Mouse (Mus musculus): ENCODE results near the gene Pacsin1.

DNA sequence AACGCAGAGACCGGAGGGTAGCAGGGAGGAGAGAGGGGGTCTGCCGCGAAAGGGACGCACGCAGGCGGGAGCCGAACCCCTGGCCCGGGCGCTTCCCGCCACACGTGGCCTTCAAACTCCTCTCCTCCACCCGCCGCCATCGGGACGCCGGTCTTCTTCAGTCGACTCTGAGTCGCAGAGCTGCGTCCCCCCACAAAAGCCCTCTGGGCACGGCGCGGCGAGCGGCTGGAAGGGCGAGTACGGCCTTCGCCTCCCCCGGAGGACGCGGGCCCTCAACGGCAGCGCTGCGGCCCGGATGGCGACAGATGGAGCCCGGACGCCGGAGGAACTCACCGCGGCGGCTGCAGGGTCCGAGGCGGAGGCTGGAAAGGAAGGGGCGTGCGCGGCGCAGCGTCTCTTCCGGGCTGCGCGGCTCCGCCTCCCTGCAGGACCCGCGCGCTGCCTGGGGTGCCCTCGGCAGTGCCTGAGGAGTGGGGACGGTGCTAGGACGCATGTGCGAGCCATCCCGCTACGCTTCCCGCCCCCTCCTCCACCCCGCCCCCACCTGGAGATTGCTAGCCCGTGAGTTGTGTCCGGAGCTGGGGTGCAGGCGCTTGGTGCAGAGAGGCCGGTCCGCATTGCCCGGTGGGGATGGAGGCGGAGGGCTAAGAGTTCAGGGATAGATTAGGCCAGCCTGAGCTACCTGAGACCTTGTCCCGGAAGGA is 20.3 kb upstream of the Pacsin1 start, which contains the start of gene RPS10-NUDT3:
- 0 out of 2 replicates have a peak, but pooled peaks have one; percentile 15 for TF ChIP-seq EP300 (IDR thresholded peaks at IDR 0.05; ENCODE audit: insufficient read depth, low read depth, low read length)
- no peak for TF ChIP-seq CTCF (IDR thresholded peaks at IDR 0.05)
